Mouse (Mus musculus) embryonic facial prominence, embryonic 14.5 days (tissue): ENCODE results near the gene Mtx1. TPM values are rescaled to one million over a fixed set of nuclear protein-coding genes. Genes with fewer than 3 reads are reported as not detected.
"Not testable (repeated sequence)": the region's sequence is repeated elsewhere in the genome, so short reads cannot be mapped to it uniquely, and the experiment has no call there.

Source experiments
- ATAC-seq: fragments of 200-750 bp; cut with Nextera tagmentation; 2 replicates; pipeline ENCODE4 v1.8.0; 2017; ENCODE audit warnings: low read depth, moderate number of reproducible peaks, moderate TSS enrichment
- DNase-seq: peaks from one replicate; pipeline ENCODE4 v3.0.0-alpha.2; 2015; ENCODE audit warnings: low spot score
- H3K27ac ChIP-seq: fragments of 300-500 bp; sonication (generic); replicated peaks from 2 replicates; pipeline ENCODE4 v1.5.1; 2014; ENCODE audit warnings: low read depth, mild to moderate bottlenecking, low read length, moderate library complexity
- H3K27me3 ChIP-seq: fragments of 300-500 bp; sonication (generic); replicated peaks from 2 replicates; pipeline ENCODE4 v1.6.1; 2014; ENCODE audit warnings: low read length; ENCODE audit not compliant: control insufficient read depth, insufficient read depth
- H3K36me3 ChIP-seq: fragments of 300-500 bp; sonication (generic); 2 replicates; pipeline ENCODE4 v1.6.1; 2014; ENCODE audit warnings: low read length, mixed read lengths; ENCODE audit not compliant: control insufficient read depth, insufficient read depth
- H3K4me1 ChIP-seq: fragments of 300-500 bp; sonication (generic); 2 replicates; pipeline ENCODE4 v1.6.1; 2014; ENCODE audit warnings: antibody characterized with exemption, low read length; ENCODE audit not compliant: control insufficient read depth, insufficient read depth
- H3K4me2 ChIP-seq: fragments of 300-500 bp; sonication (generic); 2 replicates; pipeline ENCODE4 v1.6.1; 2014; ENCODE audit warnings: low read depth, mild to moderate bottlenecking, low read length, moderate library complexity, mixed read lengths
- H3K4me3 ChIP-seq: fragments of 300-500 bp; sonication (generic); 2 replicates; pipeline ENCODE4 v1.5.1; 2014; ENCODE audit warnings: low read depth, mild to moderate bottlenecking, low read length
- H3K9ac ChIP-seq: fragments of 300-500 bp; sonication (generic); 2 replicates; pipeline ENCODE4 v1.6.1; 2014; ENCODE audit warnings: low read depth, mild to moderate bottlenecking, low read length, moderate library complexity, mixed read lengths
- H3K9me3 ChIP-seq: fragments of 300-500 bp; sonication (generic); 2 replicates; pipeline ENCODE4 v1.6.1; 2016; ENCODE audit warnings: low read length; ENCODE audit not compliant: control insufficient read depth
- WGBS: fragments of 180-500 bp; shearing (Covaris S2); extraction: QIAGEN DNeasy Blood & Tissue Kit; methylation state at CpG from one replicate; pipeline ENCODE4 v1.1.7; 2014; 5-methylcytosine and 5-hydroxymethylcytosine counted together
- polyA plus RNA-seq: library from polyadenylated mRNA; unstranded; fragments of >200 nt; fragmentation: Nextera tagmentation; extraction: Ambion mirVana; gene quantifications from 2 replicates; pipeline ENCODE4 v1.2.1, GENCODE M21; 2014

Mtx1 gene
- polyA plus RNA-seq, 1 experiment from 2014 or later = 151 TPM

DNA sequence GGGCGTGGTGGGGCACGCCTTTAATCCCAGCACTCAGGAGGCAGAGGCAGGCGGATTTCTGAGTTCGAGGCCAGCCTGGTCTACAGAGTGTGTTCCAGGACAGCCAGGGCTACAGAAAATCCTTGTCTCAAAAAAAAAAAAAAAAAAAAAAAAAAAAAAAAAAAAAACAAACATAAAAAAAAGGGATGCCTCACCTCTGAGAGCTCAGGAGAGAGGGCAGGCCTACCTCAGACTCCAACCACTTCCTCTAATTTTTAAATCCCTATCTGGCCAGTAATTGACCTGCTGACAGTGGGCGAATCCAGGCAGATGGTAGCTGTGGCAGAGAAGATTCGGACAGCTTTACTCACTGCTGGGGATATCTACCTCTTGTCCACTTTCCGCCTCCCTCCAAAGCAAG is 10.5 kb downstream of the Mtx1 start:
- Histone ChIP-seq H3K4me1 (peaks cover 14% of the 10 kb centered on the region; the same call in 1 of the 2 replicates), H3K4me2 (peak overlapping the region; percentile 77; the same call in 1 of the 2 replicates)
- WGBS = 71% methylated on average over 7 of the region's 7 CpGs
- not testable (repeated sequence) for H3K9me3 ChIP-seq, H3K9ac ChIP-seq, H3K27ac ChIP-seq, H3K4me3 ChIP-seq, ATAC-seq, H3K27me3 ChIP-seq, H3K36me3 ChIP-seq, DNase-seq

DNA sequence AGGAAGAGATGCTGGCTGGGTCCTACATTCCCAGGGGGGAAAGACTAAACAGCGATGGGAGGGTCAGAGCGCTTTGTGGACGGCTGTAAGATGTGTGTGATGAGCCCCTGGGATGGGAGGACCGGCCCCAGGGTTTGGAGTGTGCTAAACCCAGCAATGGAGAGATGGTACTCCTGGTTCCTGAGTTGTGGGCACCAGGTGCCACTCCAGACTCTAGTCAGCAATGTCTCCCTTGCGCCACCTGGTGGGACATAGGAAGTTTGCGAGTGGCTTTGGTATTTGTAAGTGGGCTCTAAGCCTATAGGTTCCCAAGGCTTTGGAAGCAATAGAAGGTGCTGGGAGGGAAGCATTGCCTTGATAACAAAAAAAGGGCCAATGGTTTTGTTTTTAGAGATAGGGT is 11.0 kb downstream of the Mtx1 start:
- DNase-seq (peak; percentile 94), ATAC-seq (peak; percentile 35)
- Histone ChIP-seq H3K4me1 (peaks cover 14% of the 10 kb centered on the region; the same call in 1 of the 2 replicates), H3K36me3 (peaks cover 4% of the 10 kb centered on the region; the same call in 1 of the 2 replicates), H3K27me3 (no peaks in the 10 kb centered on the region), H3K27ac (peak overlapping the region; percentile 98; the same call in 1 of the 2 replicates), H3K9ac (peak overlapping the region; percentile 82), H3K4me3 (peak overlapping the region; percentile 68), H3K4me2 (peak overlapping the region; percentile 77), H3K9me3 (no peaks in the 10 kb centered on the region)
- WGBS = 1% methylated on average over 6 of the region's 6 CpGs

DNA sequence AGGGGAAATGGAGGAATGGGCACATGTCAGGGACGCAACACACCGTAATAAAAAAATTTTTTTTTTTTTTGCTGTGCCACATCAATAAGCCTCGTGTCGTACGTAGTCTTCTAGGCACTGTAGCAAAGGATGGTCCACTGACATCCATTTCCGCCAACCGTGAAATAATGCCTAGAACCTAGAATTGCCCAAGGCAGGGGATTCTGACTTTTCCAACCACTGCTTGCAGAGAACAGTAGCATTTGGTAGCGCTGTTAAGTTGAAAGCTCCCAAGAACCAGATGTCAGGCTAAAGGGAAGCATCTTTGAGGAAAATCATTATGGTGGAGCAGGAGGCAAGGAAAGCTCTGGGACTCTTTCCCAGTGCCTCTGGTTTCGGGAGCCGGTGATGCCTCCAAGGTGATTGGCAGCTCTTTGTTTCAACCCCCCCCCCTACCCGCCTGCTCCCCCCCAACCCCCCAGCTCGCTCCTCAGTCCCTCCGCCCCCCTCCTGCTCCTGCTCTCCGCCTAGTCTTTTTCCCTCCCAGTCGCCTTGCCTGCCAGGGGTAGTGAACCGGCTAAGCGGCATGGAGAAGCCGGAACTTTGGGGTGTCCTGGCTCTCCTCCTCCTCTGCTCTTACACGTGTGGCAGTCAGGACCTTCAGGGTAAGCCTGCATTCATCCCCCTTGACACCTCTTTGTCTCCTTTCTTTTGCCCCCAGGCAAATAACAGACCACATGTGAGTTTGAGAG is 12.0 kb downstream of the Mtx1 start, which contains the start of gene Thbs3:
Gene Thbs3, plus strand, starts transcription at position 500 of the 731 bp plus-strand sequence.
- DNase-seq = peak; percentile 76
- H3K9me3 ChIP-seq = no peaks in the 10 kb centered on the region
- H3K4me2 ChIP-seq = peak within 1 kb of the TSS; percentile 77
- peak within 1 kb of the TSS; percentile 82 for H3K9ac ChIP-seq
- H3K4me1 ChIP-seq = peaks cover 14% of the 10 kb centered on the region; the same call in 1 of the 2 replicates
- 2% methylated on average over 19 of the region's 19 CpGs for WGBS
- peak within 1 kb of the TSS; percentile 98 for H3K27ac ChIP-seq
- H3K4me3 ChIP-seq = peak within 1 kb of the TSS; percentile 68
- peaks cover 13% of the 10 kb centered on the region for H3K36me3 ChIP-seq
- ATAC-seq = no peak
- H3K27me3 ChIP-seq = no peaks in the 10 kb centered on the region

DNA sequence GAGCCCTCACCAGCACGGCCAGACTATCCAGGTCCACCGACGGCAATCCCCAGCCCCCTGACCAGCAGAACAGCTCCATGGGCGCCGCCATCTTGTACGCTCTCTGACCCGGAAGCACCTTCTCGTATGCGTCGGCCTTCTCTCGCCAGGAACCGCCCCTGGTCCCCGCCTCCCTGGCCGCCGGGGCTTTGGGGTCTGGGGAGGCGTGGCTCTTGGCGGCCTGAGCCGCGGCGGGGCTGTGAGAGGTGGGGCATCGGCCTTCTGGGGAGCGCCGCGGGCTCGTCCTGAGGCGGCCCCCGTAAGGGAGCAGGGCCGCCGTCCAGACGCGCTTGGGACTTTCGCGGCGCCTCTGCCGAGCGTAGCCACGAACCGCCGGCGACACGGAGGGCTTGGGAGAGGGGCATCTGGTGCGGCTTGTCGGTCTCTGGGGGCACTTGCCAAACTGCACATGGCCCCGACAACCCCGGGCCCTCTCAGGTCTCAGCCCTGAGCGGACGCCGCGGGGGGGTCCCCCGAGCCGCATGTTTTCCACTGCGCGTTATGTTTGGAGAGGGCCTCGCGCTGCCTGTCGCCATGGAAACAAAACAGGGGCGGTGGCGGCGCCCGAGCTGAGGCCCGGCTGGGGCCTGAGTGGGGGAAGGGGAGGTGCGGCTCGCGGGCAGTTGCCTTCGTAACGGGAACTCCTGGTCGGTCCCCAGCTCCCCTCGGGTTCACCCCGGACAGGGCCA is 12.9 kb downstream of the Mtx1 start:
- peak; percentile 94 for ATAC-seq
- H3K9ac ChIP-seq = peak overlapping the region; percentile 82
- peaks cover 21% of the 10 kb centered on the region for H3K36me3 ChIP-seq
- peak overlapping the region; percentile 98 for H3K27ac ChIP-seq
- WGBS = 1% methylated on average over 41 of the region's 69 CpGs
- H3K9me3 ChIP-seq = no peaks in the 10 kb centered on the region
- peaks cover 14% of the 10 kb centered on the region; the same call in 1 of the 2 replicates for H3K4me1 ChIP-seq
- DNase-seq = peak; percentile 98
- no peaks in the 10 kb centered on the region for H3K27me3 ChIP-seq
- H3K4me3 ChIP-seq = peak overlapping the region; percentile 68
- H3K4me2 ChIP-seq = peak overlapping the region; percentile 77

DNA sequence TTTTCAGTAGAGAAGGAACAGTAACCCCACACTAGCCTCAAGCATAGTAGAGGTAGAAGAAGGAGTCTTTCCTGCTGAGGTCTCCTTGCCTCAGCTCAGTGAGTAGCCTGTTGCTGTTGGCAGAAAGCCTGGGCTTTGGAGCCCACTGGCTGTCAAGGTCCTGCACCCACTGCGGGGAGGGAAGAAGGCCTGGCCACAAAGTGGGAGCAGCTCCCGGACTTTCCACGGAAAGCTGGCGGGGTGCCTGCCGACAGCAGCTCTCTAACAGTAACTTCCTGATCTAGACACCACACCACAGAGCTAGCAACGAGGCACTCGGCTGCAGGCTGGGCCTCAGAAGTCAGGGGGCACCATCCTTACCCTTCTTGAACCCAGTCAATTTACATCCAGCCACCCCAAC is 16.2 kb downstream of the Mtx1 start:
- Histone ChIP-seq H3K4me1 (peaks cover 14% of the 10 kb centered on the region; the same call in 1 of the 2 replicates), H3K27me3 (no peaks in the 10 kb centered on the region), H3K36me3 (peaks cover 53% of the 10 kb centered on the region), H3K4me3 (no peak overlapping the region), H3K4me2 (peak overlapping the region; percentile 12; the same call in 1 of the 2 replicates), H3K27ac (peak overlapping the region; percentile 67), H3K9ac (peak overlapping the region; percentile 25; the same call in 1 of the 2 replicates), H3K9me3 (no peaks in the 10 kb centered on the region)
- DNase-seq (peak; percentile 78), ATAC-seq (no peak)
- WGBS = 73% methylated on average over 6 of the region's 7 CpGs

DNA sequence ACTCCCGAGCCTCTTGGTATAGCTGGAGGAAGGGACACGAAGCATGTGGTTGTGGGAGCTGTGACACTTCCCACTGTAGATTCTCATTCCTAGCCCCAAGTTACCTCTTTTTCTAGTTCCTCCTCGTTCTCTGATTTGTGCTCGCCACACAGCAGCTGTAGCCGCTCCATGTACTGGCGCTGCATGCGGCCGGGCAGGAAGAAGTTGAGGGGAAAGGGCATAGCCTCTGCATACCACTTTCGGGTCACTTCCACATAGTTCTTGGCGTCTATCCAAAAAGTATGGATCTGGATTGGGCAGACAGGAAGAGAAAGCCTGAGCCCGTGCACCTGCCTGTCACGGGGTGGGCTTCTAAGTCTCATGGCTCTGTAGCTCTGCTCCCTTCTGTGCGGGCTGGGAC is 16.7 kb downstream of the Mtx1 start:
- H3K27me3 ChIP-seq = no peaks in the 10 kb centered on the region
- H3K9me3 ChIP-seq = no peaks in the 10 kb centered on the region
- H3K27ac ChIP-seq = peak overlapping the region; percentile 52; the same call in 1 of the 2 replicates
- WGBS = 77% methylated on average over 13 of the region's 13 CpGs
- H3K4me1 ChIP-seq = peaks cover 11% of the 10 kb centered on the region; the same call in 1 of the 2 replicates
- 0 out of 2 replicates have a peak overlapping the region, but pooled peaks have one; percentile 12 for H3K4me2 ChIP-seq
- peaks cover 59% of the 10 kb centered on the region for H3K36me3 ChIP-seq
- ATAC-seq (no peak), DNase-seq (no peak)
- no peak overlapping the region for H3K4me3 ChIP-seq
- H3K9ac ChIP-seq = peak overlapping the region; percentile 25; the same call in 1 of the 2 replicates

DNA sequence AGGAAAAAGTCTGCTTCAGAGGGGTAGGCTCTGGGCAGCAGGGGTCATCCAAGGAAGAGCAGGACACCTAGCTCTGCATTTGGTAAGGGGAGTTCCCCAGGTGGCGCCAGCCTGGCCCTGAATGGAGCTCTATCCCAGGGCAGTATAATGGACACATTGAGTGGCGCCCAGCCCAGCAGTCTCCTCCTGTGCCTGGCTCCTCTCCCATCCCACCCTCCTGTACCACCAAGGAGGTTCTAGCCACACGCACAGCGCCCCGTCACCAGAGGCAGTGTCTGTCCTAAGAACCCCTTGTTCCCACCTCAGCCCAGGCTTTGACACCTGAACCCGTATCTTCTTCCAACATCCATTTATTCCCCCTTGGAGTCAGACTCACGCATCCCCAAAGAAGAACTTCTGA is 17.2 kb downstream of the Mtx1 start:
- Histone ChIP-seq H3K9ac (no peak overlapping the region), H3K9me3 (no peaks in the 10 kb centered on the region), H3K27ac (no peak overlapping the region; the same call in 1 of the 2 replicates), H3K4me1 (peaks cover 10% of the 10 kb centered on the region; the same call in 1 of the 2 replicates), H3K4me2 (no peak overlapping the region), H3K36me3 (peaks cover 60% of the 10 kb centered on the region), H3K27me3 (no peaks in the 10 kb centered on the region), H3K4me3 (no peak overlapping the region)
- 93% methylated on average over 6 of the region's 7 CpGs for WGBS
- DNase-seq (no peak), ATAC-seq (no peak)

DNA sequence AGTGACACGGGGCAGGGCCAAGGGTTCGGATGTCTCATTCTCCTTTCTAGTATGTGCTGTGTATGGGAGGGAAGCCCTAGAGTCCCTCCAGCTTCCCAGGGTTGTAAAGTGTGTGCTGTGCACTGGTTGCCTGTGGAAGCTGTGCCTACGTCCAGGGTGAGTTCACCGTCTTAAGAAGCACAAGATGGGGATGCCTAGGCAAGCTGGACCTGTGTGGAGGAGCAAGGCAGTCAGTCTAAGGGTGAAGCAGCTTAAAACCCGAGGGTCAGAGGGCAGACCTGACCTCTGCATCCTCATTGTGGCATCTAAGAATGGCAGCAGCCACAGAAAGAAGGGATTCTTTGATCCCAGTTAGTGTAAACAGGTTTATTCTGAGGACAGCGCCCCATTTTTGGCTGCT is 18.2 kb downstream of the Mtx1 start:
- no peaks in the 10 kb centered on the region for H3K27me3 ChIP-seq

More for the DNA sequence above, 18.2 kb downstream of the Mtx1 start:
- DNase-seq (no peak), ATAC-seq (no peak)
- Histone ChIP-seq H3K9me3 (no peaks in the 10 kb centered on the region), H3K4me2 (no peak overlapping the region), H3K9ac (no peak overlapping the region), H3K36me3 (peaks cover 60% of the 10 kb centered on the region), H3K4me1 (peaks cover 10% of the 10 kb centered on the region; the same call in 1 of the 2 replicates), H3K27ac (no peak overlapping the region), H3K4me3 (no peak overlapping the region)
- WGBS = 84% methylated on average over 6 of the region's 6 CpGs
